Mouse (Mus musculus): ENCODE results near the gene Map1lc3a. TPM values are rescaled to one million over a fixed set of nuclear protein-coding genes. Genes with fewer than 3 reads are reported as not detected.

Gene Map1lc3a
- polyA plus RNA-seq, 1 experiment from 2014 or later: 131 TPM

DNA sequence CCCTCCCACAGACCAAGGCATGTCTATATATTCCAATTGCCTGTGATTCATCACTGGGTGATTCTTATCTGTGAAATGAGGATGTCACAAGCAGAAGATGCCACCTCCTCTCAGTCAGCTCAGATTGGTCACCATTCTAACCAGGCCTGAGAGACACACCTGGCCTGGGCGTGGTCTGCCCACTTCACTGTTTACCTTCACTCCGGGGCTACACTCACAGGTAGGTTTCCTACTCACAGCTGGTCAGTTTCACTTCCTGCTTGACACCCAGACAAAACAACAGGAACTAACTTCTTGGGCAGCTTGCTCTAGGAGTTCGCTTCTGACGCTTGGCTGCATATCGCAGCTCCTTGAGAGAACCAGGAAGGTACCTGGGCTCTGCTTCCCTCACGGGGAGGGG, 19.4 kb downstream of the Map1lc3a start:
- no peak overlapping the region for H3K9ac ChIP-seq (ENCODE audit: low read depth, low read length)
- WGBS: 79% methylated on average over 6 of the region's 6 CpGs
- H3K9me3 ChIP-seq (ENCODE audit: control insufficient read depth, low read length): no peaks in the 10 kb centered on the region
- no peaks in the 10 kb centered on the region for H3K27me3 ChIP-seq (replicated peaks; ENCODE audit: control insufficient read depth, insufficient read depth, low read length)
- ATAC-seq: peak; percentile 65; the same call in 1 of the 2 replicates
- H3K27ac ChIP-seq (ENCODE audit: low read length): no peak overlapping the region
- peaks cover 6% of the 10 kb centered on the region for H3K36me3 ChIP-seq (ENCODE audit: control insufficient read depth, insufficient read depth, low read length)
- H3K4me1 ChIP-seq (ENCODE audit: control insufficient read depth, insufficient read depth, low read length): no peaks in the 10 kb centered on the region
- H3K4me2 ChIP-seq (ENCODE audit: low read depth, low read length): no peak overlapping the region
- H3K4me3 ChIP-seq (ENCODE audit: low read length): no peak overlapping the region

DNA sequence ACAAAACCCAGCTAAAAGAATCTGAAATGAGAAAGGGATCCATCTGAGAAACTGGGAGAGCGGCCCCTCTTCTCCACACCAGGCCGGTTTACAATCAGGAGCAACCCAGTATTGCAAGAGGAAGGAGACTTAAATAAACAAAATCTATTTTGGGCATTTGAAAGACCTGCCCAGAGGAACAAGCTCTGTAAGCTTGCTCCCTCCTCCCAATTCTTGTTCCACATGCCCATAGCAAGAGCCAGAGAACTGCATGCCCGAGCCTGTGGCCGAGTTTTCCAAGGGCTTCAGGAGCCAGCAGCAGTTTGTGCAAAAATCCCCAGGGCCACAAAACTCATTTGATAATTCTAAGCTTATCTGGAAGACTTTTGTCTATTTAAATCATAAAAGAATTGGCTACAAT, 23.5 kb downstream of the Map1lc3a start:
- no peak overlapping the region for H3K4me2 ChIP-seq (ENCODE audit: low read depth, low read length)
- 69% methylated on average over 4 of the region's 4 CpGs for WGBS
- peaks cover 9% of the 10 kb centered on the region; the same call in 1 of the 2 replicates for H3K36me3 ChIP-seq (ENCODE audit: control insufficient read depth, insufficient read depth, low read length)
- H3K27ac ChIP-seq (ENCODE audit: low read length): no peak overlapping the region
- H3K4me1 ChIP-seq (ENCODE audit: control insufficient read depth, insufficient read depth, low read length): no peaks in the 10 kb centered on the region
- no peaks in the 10 kb centered on the region for H3K27me3 ChIP-seq (replicated peaks; ENCODE audit: control insufficient read depth, insufficient read depth, low read length)
- no peaks in the 10 kb centered on the region for H3K9me3 ChIP-seq (ENCODE audit: control insufficient read depth, low read length)
- ATAC-seq: no peak
- no peak overlapping the region for H3K9ac ChIP-seq (ENCODE audit: low read depth, low read length)
- H3K4me3 ChIP-seq (ENCODE audit: low read length): no peak overlapping the region

DNA sequence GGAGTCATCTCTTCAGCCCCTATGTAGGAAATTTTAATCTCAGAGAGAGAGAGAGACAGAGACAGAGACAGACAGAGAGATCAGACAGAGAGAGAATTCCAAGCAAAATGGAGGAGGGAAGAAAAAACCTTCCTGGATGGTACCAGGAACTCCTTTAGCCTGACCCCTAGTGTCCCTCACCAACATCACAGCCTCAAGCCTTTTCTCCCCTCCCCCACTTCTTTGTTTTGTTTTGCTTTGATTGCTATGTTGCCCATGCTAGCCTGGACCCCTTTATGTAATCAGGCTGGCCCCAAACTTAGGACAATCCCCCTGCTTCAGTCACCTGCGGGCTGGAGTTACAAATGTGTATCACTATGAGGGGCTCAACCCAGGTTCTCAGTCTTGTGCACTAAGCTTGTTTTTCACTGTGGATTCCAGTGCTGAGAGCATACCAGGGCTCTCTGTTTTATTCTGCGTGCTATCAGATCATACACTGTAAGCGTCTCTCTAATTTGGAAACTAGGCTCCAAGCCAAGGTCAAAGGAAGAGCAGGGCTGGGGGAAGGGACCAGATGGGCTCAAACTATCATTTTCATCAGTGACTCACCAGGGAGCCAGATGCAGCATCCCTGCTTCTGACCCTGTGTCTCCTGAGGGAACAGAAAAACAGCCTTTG, 33.0 kb downstream of the Map1lc3a start:
- Histone ChIP-seq H3K4me3 (ENCODE audit: low read length) (no peak overlapping the region), H3K4me1 (ENCODE audit: control insufficient read depth, insufficient read depth, low read length) (0 out of 2 replicates have a peak, but pooled peaks cover 4% of the 10 kb centered on the region), H3K36me3 (ENCODE audit: control insufficient read depth, insufficient read depth, low read length) (no peaks in the 10 kb centered on the region), H3K4me2 (ENCODE audit: low read depth, low read length) (0 out of 2 replicates have a peak overlapping the region, but pooled peaks have one; percentile 3), H3K9ac (ENCODE audit: low read depth, low read length) (no peak overlapping the region), H3K9me3 (ENCODE audit: control insufficient read depth, low read length) (no peaks in the 10 kb centered on the region), H3K27ac (ENCODE audit: low read length) (peak overlapping the region; percentile 73), H3K27me3 (replicated peaks; ENCODE audit: control insufficient read depth, insufficient read depth, low read length) (no peaks in the 10 kb centered on the region)
- ATAC-seq: peak; percentile 64
- 28% methylated on average over 3 of the region's 3 CpGs for whole genome bisulfite sequencing

DNA sequence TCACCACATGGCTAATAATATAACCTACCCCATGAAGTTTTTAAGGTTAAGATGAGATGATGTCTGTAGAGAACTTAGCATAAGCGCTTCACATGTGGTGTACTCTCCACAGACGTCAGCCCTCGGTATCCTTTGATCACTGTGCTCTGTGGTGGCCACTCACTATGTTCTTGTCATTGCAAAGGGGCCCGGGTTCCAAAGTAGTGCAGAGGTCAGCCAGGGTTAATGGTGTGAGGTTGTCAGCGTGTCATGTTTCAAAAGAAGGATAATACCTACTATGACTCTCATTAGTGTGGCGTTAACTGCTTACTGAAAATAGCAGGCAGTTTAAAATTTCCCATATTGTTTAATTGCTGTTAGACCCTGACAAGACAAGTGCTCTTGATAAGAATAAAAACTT, 37.6 kb downstream of the Map1lc3a start:
- WGBS: 67% methylated on average over 6 of the region's 6 CpGs
- no peak for ATAC-seq
- no peak overlapping the region for H3K4me3 ChIP-seq (ENCODE audit: low read length)

DNA sequence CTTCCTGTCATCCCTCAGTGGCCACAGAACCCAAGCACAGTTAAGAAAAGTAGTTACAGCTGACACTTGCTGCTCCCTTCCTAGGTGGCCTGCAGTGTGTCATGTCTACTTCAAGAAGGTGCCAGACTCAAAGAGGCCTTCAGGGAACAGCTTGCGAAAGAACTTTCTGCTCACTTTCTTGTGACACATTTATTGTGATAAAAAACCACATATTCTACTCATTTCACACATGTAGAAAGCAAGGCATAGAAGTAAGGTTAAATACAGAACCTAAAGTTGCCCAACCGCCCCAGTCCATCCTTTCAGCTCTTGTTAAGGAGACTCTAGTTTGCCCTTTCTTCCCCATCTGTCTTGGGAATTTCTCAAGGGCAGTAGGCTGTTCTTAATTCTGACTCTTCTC, 42.5 kb downstream of the Map1lc3a start:
- no peaks in the 10 kb centered on the region for H3K4me1 ChIP-seq (ENCODE audit: control insufficient read depth, insufficient read depth, low read length)
- H3K4me3 ChIP-seq (ENCODE audit: low read length): no peak overlapping the region
- H3K4me2 ChIP-seq (ENCODE audit: low read depth, low read length): no peak overlapping the region
- H3K27me3 ChIP-seq (replicated peaks; ENCODE audit: control insufficient read depth, insufficient read depth, low read length): no peaks in the 10 kb centered on the region
- H3K36me3 ChIP-seq (ENCODE audit: control insufficient read depth, insufficient read depth, low read length): no peaks in the 10 kb centered on the region
- no peak overlapping the region for H3K9ac ChIP-seq (ENCODE audit: low read depth, low read length)
- ATAC-seq: no peak
- WGBS: 79% methylated on average over 2 of the region's 2 CpGs
- no peak overlapping the region for H3K27ac ChIP-seq (ENCODE audit: low read length)
- H3K9me3 ChIP-seq (ENCODE audit: control insufficient read depth, low read length): no peaks in the 10 kb centered on the region

More for the DNA sequence above, 37.6 kb downstream of the Map1lc3a start:
- Histone ChIP-seq H3K36me3 (ENCODE audit: control insufficient read depth, insufficient read depth, low read length) (no peaks in the 10 kb centered on the region), H3K4me2 (ENCODE audit: low read depth, low read length) (no peak overlapping the region), H3K9me3 (ENCODE audit: control insufficient read depth, low read length) (no peaks in the 10 kb centered on the region), H3K27ac (ENCODE audit: low read length) (no peak overlapping the region), H3K27me3 (replicated peaks; ENCODE audit: control insufficient read depth, insufficient read depth, low read length) (no peaks in the 10 kb centered on the region), H3K9ac (ENCODE audit: low read depth, low read length) (no peak overlapping the region), H3K4me1 (ENCODE audit: control insufficient read depth, insufficient read depth, low read length) (0 out of 2 replicates have a peak, but pooled peaks cover 4% of the 10 kb centered on the region)

DNA sequence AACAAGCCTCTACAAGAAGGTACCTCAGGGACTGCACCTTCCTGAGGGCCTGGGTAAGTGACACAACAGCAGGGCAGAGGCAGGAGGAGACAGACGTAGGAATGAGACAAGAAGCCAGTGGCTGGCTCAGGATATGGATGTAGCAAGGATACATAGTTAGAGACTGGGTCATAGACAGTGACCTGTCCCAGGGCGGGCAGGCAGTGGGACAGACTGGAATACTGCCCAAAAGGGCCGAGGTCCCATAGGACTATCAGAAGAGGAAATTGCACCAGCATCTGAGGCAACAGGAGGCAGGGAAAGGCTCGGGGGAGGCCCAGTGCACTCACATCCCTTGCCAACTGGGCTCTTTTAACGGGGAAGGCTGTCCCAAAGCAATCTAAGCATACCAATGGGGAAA, 44.5 kb downstream of the Map1lc3a start:
- H3K27ac ChIP-seq (ENCODE audit: low read length): no peak overlapping the region
- no peak for ATAC-seq
- no peaks in the 10 kb centered on the region for H3K27me3 ChIP-seq (replicated peaks; ENCODE audit: control insufficient read depth, insufficient read depth, low read length)
- no peaks in the 10 kb centered on the region for H3K36me3 ChIP-seq (ENCODE audit: control insufficient read depth, insufficient read depth, low read length)
- H3K4me2 ChIP-seq (ENCODE audit: low read depth, low read length): no peak overlapping the region
- H3K9ac ChIP-seq (ENCODE audit: low read depth, low read length): no peak overlapping the region
- no peaks in the 10 kb centered on the region for H3K4me1 ChIP-seq (ENCODE audit: control insufficient read depth, insufficient read depth, low read length)
- 87% methylated on average over 5 of the region's 5 CpGs for WGBS
- H3K4me3 ChIP-seq (ENCODE audit: low read length): no peak overlapping the region
- no peaks in the 10 kb centered on the region for H3K9me3 ChIP-seq (ENCODE audit: control insufficient read depth, low read length)

DNA sequence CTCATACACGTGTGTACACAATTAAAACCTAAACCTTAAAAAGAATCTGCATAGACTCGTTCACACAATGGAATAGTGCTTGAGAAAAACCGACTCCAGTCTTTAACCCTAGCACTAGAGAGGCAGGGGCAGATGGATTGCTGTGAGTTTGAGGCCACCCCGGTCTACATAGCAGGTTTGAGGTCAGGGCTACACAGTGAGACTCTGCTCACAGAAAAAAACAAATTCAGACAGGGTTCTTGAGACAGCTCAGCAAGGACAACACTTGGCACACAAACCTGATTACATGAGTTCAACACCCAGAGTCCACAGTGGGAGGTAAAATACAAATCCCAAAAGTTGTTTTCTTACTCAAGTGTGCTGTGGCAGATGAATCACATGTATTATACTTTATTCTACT, 49.9 kb downstream of the Map1lc3a start:
- no peak overlapping the region for H3K27ac ChIP-seq (ENCODE audit: low read length)
- 96% methylated on average over 4 of the region's 4 CpGs for WGBS
- no peak overlapping the region for H3K4me2 ChIP-seq (ENCODE audit: low read depth, low read length)
- H3K4me1 ChIP-seq (ENCODE audit: control insufficient read depth, insufficient read depth, low read length): no peaks in the 10 kb centered on the region
- H3K9ac ChIP-seq (ENCODE audit: low read depth, low read length): no peak overlapping the region
- no peaks in the 10 kb centered on the region for H3K27me3 ChIP-seq (replicated peaks; ENCODE audit: control insufficient read depth, insufficient read depth, low read length)
- ATAC-seq: no peak
- H3K36me3 ChIP-seq (ENCODE audit: control insufficient read depth, insufficient read depth, low read length): peaks cover 5% of the 10 kb centered on the region; the same call in 1 of the 2 replicates
- H3K9me3 ChIP-seq (ENCODE audit: control insufficient read depth, low read length): no peaks in the 10 kb centered on the region
- no peak overlapping the region for H3K4me3 ChIP-seq (ENCODE audit: low read length)

Other genes with a start within 250 kb of the Map1lc3a start
- 111 and 118 TPM in 2 replicates for gene Ahcy, start 201.8 kb upstream of the Map1lc3a start, polyA plus RNA-seq (2015; fragmentation: Nextera tagmentation; extraction: Ambion mirVana)
- gene Itch, start 142.8 kb upstream of the Map1lc3a start, polyA plus RNA-seq (2015; fragmentation: Nextera tagmentation; extraction: Ambion mirVana): 40.3 and 41.3 TPM in 2 replicates
- gene Dynlrb1, start 39.8 kb upstream of the Map1lc3a start, polyA plus RNA-seq (2015; fragmentation: Nextera tagmentation; extraction: Ambion mirVana): 328 and 337 TPM in 2 replicates
- gene Pigu, start 81.1 kb downstream of the Map1lc3a start, polyA plus RNA-seq (2015; fragmentation: Nextera tagmentation; extraction: Ambion mirVana): 61.3 and 61.5 TPM in 2 replicates
- gene Trp53inp2, start 104.8 kb downstream of the Map1lc3a start, polyA plus RNA-seq (2015; fragmentation: Nextera tagmentation; extraction: Ambion mirVana): 21.2 and 25.1 TPM in 2 replicates
- 11.5 and 13.0 TPM in 2 replicates for gene Ncoa6, start 197.6 kb downstream of the Map1lc3a start, polyA plus RNA-seq (2015; fragmentation: Nextera tagmentation; extraction: Ambion mirVana)
- 25.8 and 29.8 TPM in 2 replicates for gene Acss2, start 241.7 kb downstream of the Map1lc3a start, polyA plus RNA-seq (2015; fragmentation: Nextera tagmentation; extraction: Ambion mirVana)
- 4.0 and 4.2 TPM in 2 replicates for gene Ggt7, start 241.9 kb downstream of the Map1lc3a start, polyA plus RNA-seq (2015; fragmentation: Nextera tagmentation; extraction: Ambion mirVana)